Mouse (Mus musculus) kidney, embryonic 15.5 days (tissue): Measurements from ENCODE around the gene Abhd12b. TPM values are rescaled to one million over a fixed set of nuclear protein-coding genes. Genes with fewer than 3 reads are reported as not detected.
A peak's percentile ranks its signal among the peaks of the same experiment; 100 is the strongest.
"Not testable (repeated sequence)": the region's sequence is repeated elsewhere in the genome, so short reads cannot be mapped to it uniquely, and the experiment has no call there.

Experiments
- ATAC-seq: fragments of 200-750 bp; cut with Nextera tagmentation; replicated peaks from 2 replicates; pipeline ENCODE4 v1.8.0; 2017; ENCODE audit warnings: moderate TSS enrichment; ENCODE audit not compliant: low FRiP score
- H3K27ac ChIP-seq: fragments of 300-500 bp; sonication (generic); 2 replicates; pipeline ENCODE4 v1.5.1; 2015; ENCODE audit warnings: mild to moderate bottlenecking, inconsistent platforms
- H3K27me3 ChIP-seq: fragments of 300-500 bp; sonication (generic); 2 replicates; pipeline ENCODE4 v1.6.1; 2015; ENCODE audit warnings: inconsistent platforms
- H3K36me3 ChIP-seq: fragments of 300-500 bp; sonication (generic); 2 replicates; pipeline ENCODE4 v1.6.1; 2015; ENCODE audit warnings: inconsistent platforms
- H3K4me1 ChIP-seq: fragments of 300-500 bp; sonication (generic); 2 replicates; pipeline ENCODE4 v1.6.1; 2015; ENCODE audit warnings: inconsistent platforms
- H3K4me2 ChIP-seq: fragments of 300-500 bp; sonication (generic); 2 replicates; pipeline ENCODE4 v1.6.1; 2015; ENCODE audit warnings: moderate library complexity, mild to moderate bottlenecking, inconsistent platforms
- H3K4me3 ChIP-seq: fragments of 300-500 bp; sonication (generic); replicated peaks from 2 replicates; pipeline ENCODE4 v1.5.1; 2015; ENCODE audit warnings: mild to moderate bottlenecking, inconsistent platforms
- H3K9ac ChIP-seq: fragments of 300-500 bp; sonication (generic); 2 replicates; pipeline ENCODE4 v1.6.1; 2015; ENCODE audit warnings: mild to moderate bottlenecking, inconsistent platforms
- H3K9me3 ChIP-seq: fragments of 300-500 bp; sonication (generic); replicated peaks from 2 replicates; pipeline ENCODE4 v1.6.1; 2016; ENCODE audit warnings: inconsistent platforms
- WGBS: fragments of 180-500 bp; shearing (Covaris S2); methylation state at CpG from one replicate; pipeline ENCODE4 v1.1.7; 2015; ENCODE audit warnings: mixed read lengths; 5-methylcytosine and 5-hydroxymethylcytosine counted together
- polyA plus RNA-seq: library from polyadenylated mRNA; unstranded; fragments of >200 nt; fragmentation: Nextera tagmentation; extraction: Ambion mirVana; gene quantifications from 2 replicates; pipeline ENCODE4 v1.2.1, GENCODE M21; 2015

Abhd12b gene
- polyA plus RNA-seq, 1 experiment from 2014 or later: not detected

DNA sequence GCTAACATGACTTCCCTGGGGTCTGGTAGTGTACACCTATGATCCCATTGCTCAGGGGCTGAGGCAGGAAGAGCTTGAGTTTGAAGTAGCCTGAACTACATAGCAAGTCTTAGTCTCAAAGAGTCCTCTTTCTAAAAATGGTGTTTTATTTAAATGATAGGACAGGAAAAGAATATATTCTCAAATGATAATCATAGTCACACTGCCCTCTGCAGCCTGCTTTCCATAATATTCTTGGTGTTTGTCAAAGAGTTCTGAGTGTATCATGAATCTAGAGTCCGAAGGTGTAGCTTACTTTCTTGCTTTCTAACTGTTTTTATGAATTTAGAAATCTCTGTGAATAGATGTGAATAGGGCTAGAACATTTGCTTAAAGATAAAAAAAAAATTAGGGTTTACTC lies 16.0 kb downstream of the Abhd12b start:
- Histone ChIP-seq H3K27me3 (no peaks in the 10 kb centered on the region), H3K4me1 (no peaks in the 10 kb centered on the region), H3K4me3 (no peak overlapping the region), H3K9ac (no peak overlapping the region), H3K36me3 (no peaks in the 10 kb centered on the region), H3K27ac (no peak overlapping the region), H3K4me2 (no peak overlapping the region), H3K9me3 (no peaks in the 10 kb centered on the region)
- ATAC-seq: no peak
- WGBS: 76% methylated on average over 1 of the region's 1 CpGs

DNA sequence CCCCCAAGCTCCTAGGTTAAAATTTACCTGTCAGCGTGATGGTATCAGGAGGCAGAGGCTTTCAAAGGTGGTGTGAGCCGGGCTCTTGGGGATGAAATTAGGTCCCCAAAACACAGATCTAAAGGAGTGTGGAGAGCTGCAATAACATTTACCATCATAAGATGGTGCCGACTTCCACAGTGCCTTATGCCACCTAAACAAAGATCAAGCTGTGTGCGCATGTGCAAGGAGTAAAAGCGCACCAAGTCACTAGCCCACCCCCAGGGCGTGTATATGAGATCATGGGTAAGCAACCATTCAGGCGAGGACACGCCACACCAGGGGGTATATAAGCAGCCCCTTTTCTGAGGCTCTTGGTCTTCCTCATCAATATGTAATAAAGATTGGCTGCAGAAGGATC lies 29.6 kb downstream of the Abhd12b start:
- not testable (repeated sequence) for H3K9me3 ChIP-seq, H3K4me2 ChIP-seq, H3K27me3 ChIP-seq, ATAC-seq, H3K4me3 ChIP-seq, H3K9ac ChIP-seq, H3K4me1 ChIP-seq, H3K36me3 ChIP-seq, H3K27ac ChIP-seq
- WGBS: 95% methylated on average over 8 of the region's 8 CpGs

DNA sequence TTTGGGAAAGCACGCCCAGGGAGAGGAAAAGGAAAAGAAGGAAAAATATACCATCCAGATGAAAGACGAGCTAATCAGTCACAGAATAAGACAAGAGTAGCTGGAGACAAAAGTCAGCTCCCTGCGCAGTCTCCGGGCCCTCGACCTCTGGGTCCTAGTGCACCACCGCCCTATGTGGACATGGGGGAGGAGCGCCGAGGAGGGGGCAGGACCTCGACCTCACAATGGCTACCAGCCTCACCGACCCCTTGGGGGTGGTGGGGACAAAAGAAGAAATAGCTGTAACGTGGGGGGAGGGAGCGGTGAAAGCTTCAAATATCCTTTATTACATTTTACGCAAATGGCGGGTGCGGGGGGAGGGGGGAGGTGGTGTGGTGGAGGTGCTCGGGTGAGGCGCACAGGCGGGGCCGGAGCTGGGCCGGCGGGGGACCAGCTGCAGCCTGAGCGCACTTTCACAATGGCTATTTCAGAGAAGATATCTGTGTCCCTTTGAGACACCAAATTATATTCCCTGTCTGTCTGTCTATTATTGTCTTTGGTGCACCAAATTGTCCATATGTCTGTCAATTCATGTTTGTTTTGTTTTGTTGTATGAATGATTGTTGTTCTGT lies 30.3 kb downstream of the Abhd12b start:
- no peaks in the 10 kb centered on the region for H3K27me3 ChIP-seq
- H3K4me3 ChIP-seq: no peak overlapping the region
- no peak for ATAC-seq
- H3K9me3 ChIP-seq: peaks cover 6% of the 10 kb centered on the region
- no peaks in the 10 kb centered on the region for H3K4me1 ChIP-seq
- 87% methylated on average over 22 of the region's 22 CpGs for WGBS
- no peak overlapping the region for H3K9ac ChIP-seq
- H3K27ac ChIP-seq: no peak overlapping the region
- H3K36me3 ChIP-seq: 0 out of 2 replicates have a peak, but pooled peaks cover 5% of the 10 kb centered on the region
- no peak overlapping the region for H3K4me2 ChIP-seq

DNA sequence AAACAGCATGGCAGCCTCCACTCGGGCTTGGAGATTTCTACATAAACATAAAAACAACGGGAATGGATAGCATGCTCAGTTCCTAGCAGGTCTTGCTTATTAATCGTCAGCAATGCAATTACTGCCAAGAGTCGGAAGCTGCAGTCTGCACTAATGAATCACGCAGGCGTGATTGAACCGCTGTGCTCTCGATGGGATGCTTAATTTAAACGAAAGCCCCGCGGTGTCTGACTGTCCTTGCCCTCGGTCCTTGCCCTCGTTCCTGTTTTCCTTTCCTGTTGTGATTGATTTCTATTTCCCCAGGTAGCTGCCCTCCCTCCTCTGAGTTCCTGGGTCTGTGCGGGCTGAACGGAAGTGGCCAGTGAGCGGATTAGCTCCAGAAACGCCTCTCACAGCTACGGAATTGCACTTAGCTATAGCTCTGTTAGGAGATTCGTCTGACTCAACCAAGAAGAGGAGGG lies 38.4 kb downstream of the Abhd12b start:
- peak overlapping the region; percentile 56 for H3K4me2 ChIP-seq
- ATAC-seq: no peak
- no peaks in the 10 kb centered on the region for H3K9me3 ChIP-seq
- H3K36me3 ChIP-seq: peaks cover 12% of the 10 kb centered on the region
- peak overlapping the region; percentile 48 for H3K27ac ChIP-seq
- no peak overlapping the region for H3K9ac ChIP-seq
- H3K27me3 ChIP-seq: no peaks in the 10 kb centered on the region
- H3K4me3 ChIP-seq: peak overlapping the region; percentile 32
- H3K4me1 ChIP-seq: peaks cover 11% of the 10 kb centered on the region
- WGBS: 18% methylated on average over 19 of the region's 19 CpGs

DNA sequence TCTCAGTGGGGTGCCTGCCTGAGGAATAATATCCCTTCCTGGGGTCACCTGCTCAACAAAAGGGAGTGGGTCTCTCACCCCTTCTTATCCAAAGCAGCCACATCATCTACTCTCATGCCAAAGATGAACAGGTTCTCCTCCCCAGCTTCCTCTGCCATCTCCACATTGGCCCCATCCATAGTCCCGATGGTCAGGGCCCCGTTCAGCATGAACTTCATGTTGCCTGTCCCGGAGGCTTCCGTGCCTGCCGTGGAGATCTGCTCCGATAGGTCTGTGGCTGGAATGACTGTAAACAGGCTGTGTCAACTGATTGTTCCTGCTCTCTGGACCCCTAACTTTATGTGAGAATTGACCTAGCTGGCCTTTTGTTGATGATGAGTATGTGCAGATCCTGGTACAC lies 41.5 kb downstream of the Abhd12b start:
- H3K27me3 ChIP-seq: no peaks in the 10 kb centered on the region
- H3K9ac ChIP-seq: no peak overlapping the region
- H3K4me2 ChIP-seq: no peak overlapping the region
- no peak for ATAC-seq
- no peak overlapping the region for H3K27ac ChIP-seq
- H3K36me3 ChIP-seq: peaks cover 28% of the 10 kb centered on the region
- H3K4me1 ChIP-seq: peaks cover 11% of the 10 kb centered on the region
- H3K4me3 ChIP-seq: no peak overlapping the region
- no peaks in the 10 kb centered on the region for H3K9me3 ChIP-seq
- 95% methylated on average over 6 of the region's 6 CpGs for WGBS

- Histone ChIP-seq H3K36me3 (peaks cover 28% of the 10 kb centered on the region), H3K4me3 (no peak overlapping the region), H3K9ac (no peak overlapping the region), H3K4me1 (peaks cover 11% of the 10 kb centered on the region), H3K4me2 (no peak overlapping the region), H3K27ac (no peak overlapping the region), H3K9me3 (no peaks in the 10 kb centered on the region), H3K27me3 (no peaks in the 10 kb centered on the region)
- ATAC-seq: no peak
- WGBS: 89% methylated on average over 5 of the region's 5 CpGs
Measured at GRCm38 (mm10) chr12:70196341-70196740, 42.4 kb downstream of the Abhd12b start.

- no peak for ATAC-seq
- H3K4me2 ChIP-seq: no peak overlapping the region
- H3K9ac ChIP-seq: no peak overlapping the region
- H3K4me1 ChIP-seq: no peaks in the 10 kb centered on the region
- no peaks in the 10 kb centered on the region for H3K9me3 ChIP-seq
- H3K27me3 ChIP-seq: no peaks in the 10 kb centered on the region
- WGBS: 72% methylated on average over 5 of the region's 5 CpGs
- H3K27ac ChIP-seq: no peak overlapping the region
- H3K4me3 ChIP-seq: no peak overlapping the region
- H3K36me3 ChIP-seq: peaks cover 29% of the 10 kb centered on the region
Measured at GRCm38 (mm10) chr12:70201926-70202529, 48.1 kb downstream of the Abhd12b start.

DNA sequence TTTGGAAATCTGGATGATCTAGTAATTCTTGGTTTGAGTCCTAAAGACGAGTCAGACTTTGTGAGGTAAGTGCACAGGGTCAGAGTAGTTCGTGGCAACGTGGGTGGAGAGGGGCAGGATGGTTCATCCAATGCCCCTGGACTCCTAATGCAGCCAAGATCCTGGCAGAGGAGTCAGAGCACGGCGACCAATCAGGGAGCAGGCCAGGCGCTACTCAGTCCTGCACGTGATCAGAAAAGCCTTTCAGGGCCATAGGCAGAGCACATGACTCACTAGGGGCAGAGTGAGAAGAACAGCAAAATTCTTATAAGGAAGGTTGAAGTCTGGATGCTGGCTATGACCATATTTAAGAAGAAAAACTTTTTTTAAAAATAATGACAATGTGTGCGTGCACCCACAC lies 50.5 kb downstream of the Abhd12b start:
- 82% methylated on average over 8 of the region's 8 CpGs for WGBS
- H3K9me3 ChIP-seq: no peaks in the 10 kb centered on the region

GRCm38 (mm10) chr12:70208214-70208613 lies 54.3 kb downstream of the Abhd12b start:
- peaks cover 18% of the 10 kb centered on the region for H3K36me3 ChIP-seq
- H3K4me1 ChIP-seq: 0 out of 2 replicates have a peak, but pooled peaks cover 6% of the 10 kb centered on the region
- H3K9me3 ChIP-seq: no peaks in the 10 kb centered on the region
- H3K9ac ChIP-seq: no peak overlapping the region
- no peak overlapping the region for H3K4me2 ChIP-seq
- 0 out of 2 replicates have a peak, but pooled peaks have one; percentile 55 for ATAC-seq
- H3K27me3 ChIP-seq: no peaks in the 10 kb centered on the region
- H3K4me3 ChIP-seq: no peak overlapping the region
- H3K27ac ChIP-seq: no peak overlapping the region
- WGBS: 34% methylated on average over 5 of the region's 5 CpGs

More for the DNA sequence above, 50.5 kb downstream of the Abhd12b start:
- H3K4me1 ChIP-seq: 0 out of 2 replicates have a peak, but pooled peaks cover 4% of the 10 kb centered on the region
- H3K27ac ChIP-seq: no peak overlapping the region
- peaks cover 25% of the 10 kb centered on the region for H3K36me3 ChIP-seq
- no peak for ATAC-seq
- H3K27me3 ChIP-seq: no peaks in the 10 kb centered on the region
- no peak overlapping the region for H3K4me2 ChIP-seq
- no peak overlapping the region for H3K9ac ChIP-seq
- H3K4me3 ChIP-seq: no peak overlapping the region

- H3K36me3 ChIP-seq: 0 out of 2 replicates have a peak, but pooled peaks cover 2% of the 10 kb centered on the region
- peak overlapping the region; percentile 28; the same call in 1 of the 2 replicates for H3K27ac ChIP-seq
- no peak overlapping the region for H3K9ac ChIP-seq
- ATAC-seq: no peak
- no peaks in the 10 kb centered on the region for H3K27me3 ChIP-seq
- H3K4me1 ChIP-seq: peaks cover 17% of the 10 kb centered on the region
- no peaks in the 10 kb centered on the region for H3K9me3 ChIP-seq
- no peak overlapping the region for H3K4me3 ChIP-seq
- H3K4me2 ChIP-seq: no peak overlapping the region
- WGBS: 79% methylated on average over 4 of the region's 4 CpGs
Measured at GRCm38 (mm10) chr12:70212501-70212900, 58.6 kb downstream of the Abhd12b start.

DNA sequence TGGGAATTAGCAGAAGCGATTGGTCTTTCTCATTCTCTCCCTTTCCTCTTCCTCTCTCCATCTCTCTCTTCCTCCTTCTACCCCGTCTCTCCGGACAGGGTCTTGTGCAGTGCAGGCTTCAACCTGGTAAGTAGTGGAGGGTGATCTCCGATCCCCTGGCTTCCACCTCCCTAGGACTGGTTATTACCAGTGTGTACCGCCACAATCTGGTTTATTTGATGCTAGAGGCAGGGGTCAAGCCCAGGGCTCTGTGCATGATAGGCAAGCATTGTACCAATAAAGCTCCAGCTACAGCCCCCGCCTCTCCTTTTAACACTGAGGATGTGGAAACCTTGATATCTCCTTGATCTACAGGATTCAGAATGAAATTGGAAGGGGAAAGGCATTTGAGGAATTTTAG lies 59.7 kb downstream of the Abhd12b start:
- 81% methylated on average over 6 of the region's 6 CpGs for WGBS
- peak; percentile 30; the same call in 1 of the 2 replicates for ATAC-seq
- H3K4me2 ChIP-seq: no peak overlapping the region
- no peak overlapping the region for H3K4me3 ChIP-seq
- no peaks in the 10 kb centered on the region for H3K27me3 ChIP-seq
- peak overlapping the region; percentile 32; the same call in 1 of the 2 replicates for H3K27ac ChIP-seq
- H3K36me3 ChIP-seq: no peaks in the 10 kb centered on the region
- H3K9ac ChIP-seq: no peak overlapping the region
- no peaks in the 10 kb centered on the region for H3K9me3 ChIP-seq
- peaks cover 16% of the 10 kb centered on the region for H3K4me1 ChIP-seq

DNA sequence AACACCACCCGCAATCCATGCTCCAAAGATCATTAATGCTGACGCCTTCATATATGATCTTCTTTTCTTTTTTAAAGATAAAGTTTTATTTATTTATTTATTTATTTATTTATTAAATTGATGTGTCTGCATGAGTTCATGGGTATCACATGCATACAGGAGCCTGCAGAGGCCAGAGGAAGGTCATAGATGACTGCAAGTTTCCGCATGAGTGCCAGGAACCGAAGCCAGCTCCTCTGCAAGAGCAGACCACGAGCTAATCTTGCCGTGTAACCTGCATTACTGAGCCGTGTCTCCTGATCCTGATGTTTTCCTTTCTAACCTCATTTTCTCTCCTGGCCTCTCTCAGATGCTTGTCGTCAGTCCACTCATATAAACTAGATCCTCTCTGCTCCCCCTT lies 60.3 kb downstream of the Abhd12b start:
- no peak; the same call in 1 of the 2 replicates for ATAC-seq

More for the DNA sequence above, 60.3 kb downstream of the Abhd12b start:
- no peaks in the 10 kb centered on the region for H3K36me3 ChIP-seq
- no peak overlapping the region for H3K4me3 ChIP-seq
- no peaks in the 10 kb centered on the region for H3K9me3 ChIP-seq
- H3K9ac ChIP-seq: no peak overlapping the region
- H3K4me2 ChIP-seq: no peak overlapping the region
- H3K4me1 ChIP-seq: peaks cover 16% of the 10 kb centered on the region
- peak overlapping the region; percentile 32; the same call in 1 of the 2 replicates for H3K27ac ChIP-seq
- WGBS: 57% methylated on average over 8 of the region's 8 CpGs
- H3K27me3 ChIP-seq: no peaks in the 10 kb centered on the region
